Comparison of ENCODE assay signal across 15 mouse cellular contexts in genomic region chr9:116337446-116338010, GRCm38 (mm10).
DNase-seq lines count a peak whose midpoint lies in the region; ATAC-seq lines count a peak whose summit lies in the region.
"Had no signal": no experiment of that assay in that cellular context is flagged by ENCODE, and none has a peak within 500 bp of the region (broad histone marks: within the 10 kb centered on the region; RNA-seq: fewer than 3 reads in every experiment).

No protein-coding gene starts in this region.

- peaks cover 6% of the 10 kb centered on the region for H3K9me3 ChIP-seq in heart, embryonic 16.5 days (replicated peaks; ENCODE audit: control insufficient read depth, low read length)
- H3K9me3 ChIP-seq in heart, embryonic 12.5 days (replicated peaks): no peaks in the 10 kb centered on the region
- H3K9me3 ChIP-seq: limb, embryonic 13.5 days; midbrain, embryonic 10.5 days had no signal

- ATAC-seq in heart, embryonic 16.5 days (replicated peaks; ENCODE audit: extremely low read depth, insufficient read depth, low FRiP score): no peak
- no peak for ATAC-seq in heart, embryonic 12.5 days (ENCODE audit: insufficient number of reproducible peaks, low FRiP score)
- ATAC-seq in megakaryocyte, adult 5-6 weeks (ENCODE audit: poor library complexity, severe bottlenecking): peak; percentile 2; the same call in 1 of the 2 replicates
- ATAC-seq: lung, postnatal 0 days had no signal

- H3K4me1 ChIP-seq in heart, embryonic 16.5 days (ENCODE audit: control insufficient read depth, insufficient read depth, low read length): no peaks in the 10 kb centered on the region
- H3K4me1 ChIP-seq in heart, embryonic 12.5 days (replicated peaks): 0 out of 2 replicates have a peak, but pooled peaks cover under 1% of the 10 kb centered on the region
- H3K4me1 ChIP-seq: heart, embryonic 15.5 days; midbrain, embryonic 10.5 days had no signal

- WGBS in heart, embryonic 16.5 days: 86% methylated on average over 8 of the region's 8 CpGs
- WGBS in heart, embryonic 12.5 days: 84% methylated on average over 8 of the region's 8 CpGs

- peak overlapping the region; percentile 29; the same call in 1 of the 2 replicates for H3K27ac ChIP-seq in heart, embryonic 16.5 days (ENCODE audit: low read length)
- no peak overlapping the region for H3K27ac ChIP-seq in heart, embryonic 12.5 days (ENCODE audit: poor library complexity, severe bottlenecking)
- H3K27ac ChIP-seq: heart, embryonic 15.5 days; hindbrain, embryonic 14.5 days; limb, embryonic 13.5 days; midbrain, embryonic 10.5 days had no signal

- DNase-seq in T-cell, adult 2 months (ENCODE audit: low spot score): peak; percentile 27
- peak; percentile 55 for DNase-seq in thymus, postnatal 14 days
- no peak for DNase-seq in neural tube, embryonic 10.5 days (ENCODE audit: extremely low spot score, low spot score)
- no peak for DNase-seq in Muller cell, postnatal 12 days (ENCODE audit: inconsistent ontology term)
- DNase-seq in layer of hippocampus, postnatal 25 days (ENCODE audit: extremely low spot score in 1 of 2, low spot score in 1 of 2): no peak
- DNase-seq: cerebellum, adult 2 months; right cerebral cortex, adult 18-20 months had no signal

- H3K4me2 ChIP-seq in heart, embryonic 16.5 days (ENCODE audit: low read depth, low read length): no peak overlapping the region
- H3K4me2 ChIP-seq in heart, embryonic 12.5 days: no peak overlapping the region
- H3K4me2 ChIP-seq: heart, embryonic 15.5 days; hindbrain, embryonic 14.5 days; limb, embryonic 13.5 days had no signal

- no peak overlapping the region for H3K9ac ChIP-seq in heart, embryonic 16.5 days (ENCODE audit: low read length)
- H3K9ac ChIP-seq in heart, embryonic 12.5 days: no peak overlapping the region
- H3K9ac ChIP-seq: heart, embryonic 15.5 days; hindbrain, embryonic 14.5 days; limb, embryonic 13.5 days had no signal

- no peaks in the 10 kb centered on the region for H3K27me3 ChIP-seq in heart, embryonic 16.5 days (ENCODE audit: control insufficient read depth, insufficient read depth, low read length)
- no peaks in the 10 kb centered on the region; the same call in 1 of the 2 replicates for H3K27me3 ChIP-seq in heart, embryonic 12.5 days (replicated peaks)
- H3K27me3 ChIP-seq: heart, embryonic 15.5 days; limb, embryonic 13.5 days had no signal

- no peak overlapping the region for H3K4me3 ChIP-seq in heart, embryonic 16.5 days (ENCODE audit: low read length)
- no peak overlapping the region for H3K4me3 ChIP-seq in heart, embryonic 12.5 days
- H3K4me3 ChIP-seq: heart, embryonic 15.5 days; limb, embryonic 13.5 days; midbrain, embryonic 10.5 days had no signal

- H3K36me3 ChIP-seq in heart, embryonic 16.5 days (ENCODE audit: control insufficient read depth, insufficient read depth): no peaks in the 10 kb centered on the region
- no peaks in the 10 kb centered on the region for H3K36me3 ChIP-seq in heart, embryonic 12.5 days
- H3K36me3 ChIP-seq: heart, embryonic 15.5 days; limb, embryonic 13.5 days; midbrain, embryonic 10.5 days had no signal

Comparison
In these comparisons a context has a peak if more than half of its experiments do, and no peak if none do; other contexts are left out.
1. DNase-seq: peak in T-cell, adult 2 months (single experiment) and thymus, postnatal 14 days (single experiment); none in neural tube, embryonic 10.5 days (single experiment), Muller cell, postnatal 12 days (single experiment) and layer of hippocampus, postnatal 25 days (0 of 2).